Mouse (Mus musculus) hindlimb bud, embryonic 11.5 days (tissue): Measurements from ENCODE around the gene Hexim1.
A peak's percentile ranks its signal among the peaks of the same experiment; 100 is the strongest.

Experiments
- DNase-seq: peaks from one replicate; pipeline ENCODE4 v3.0.0-alpha.2; 2012; ENCODE audit warnings: low read depth, low spot score; ENCODE audit errors: extremely low spot score

Gene Hexim1

DNA sequence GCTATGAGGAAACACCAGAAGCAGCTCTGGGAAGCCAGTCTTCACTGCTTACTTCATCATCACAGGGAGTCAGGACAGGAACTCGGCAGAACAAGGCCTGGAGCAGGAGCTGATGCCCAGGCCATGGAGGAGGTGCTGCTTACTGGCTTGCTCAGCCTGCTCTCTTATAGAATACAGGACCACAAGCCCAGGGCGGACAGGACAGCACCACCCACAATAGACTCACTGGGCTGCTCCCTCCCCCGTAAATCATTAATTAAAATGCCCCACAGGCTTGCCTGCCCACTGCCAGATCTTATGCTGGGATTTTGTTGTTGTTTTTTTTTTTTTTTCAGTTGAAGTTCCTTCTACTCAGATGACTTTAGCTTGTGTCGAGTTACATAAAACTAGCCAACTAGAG, 31.7 kb downstream of the Hexim1 start:
- no peak for DNase-seq

GRCm38 (mm10) chr11:103149771-103150170, 33.7 kb downstream of the Hexim1 start:
- no peak for DNase-seq

DNA sequence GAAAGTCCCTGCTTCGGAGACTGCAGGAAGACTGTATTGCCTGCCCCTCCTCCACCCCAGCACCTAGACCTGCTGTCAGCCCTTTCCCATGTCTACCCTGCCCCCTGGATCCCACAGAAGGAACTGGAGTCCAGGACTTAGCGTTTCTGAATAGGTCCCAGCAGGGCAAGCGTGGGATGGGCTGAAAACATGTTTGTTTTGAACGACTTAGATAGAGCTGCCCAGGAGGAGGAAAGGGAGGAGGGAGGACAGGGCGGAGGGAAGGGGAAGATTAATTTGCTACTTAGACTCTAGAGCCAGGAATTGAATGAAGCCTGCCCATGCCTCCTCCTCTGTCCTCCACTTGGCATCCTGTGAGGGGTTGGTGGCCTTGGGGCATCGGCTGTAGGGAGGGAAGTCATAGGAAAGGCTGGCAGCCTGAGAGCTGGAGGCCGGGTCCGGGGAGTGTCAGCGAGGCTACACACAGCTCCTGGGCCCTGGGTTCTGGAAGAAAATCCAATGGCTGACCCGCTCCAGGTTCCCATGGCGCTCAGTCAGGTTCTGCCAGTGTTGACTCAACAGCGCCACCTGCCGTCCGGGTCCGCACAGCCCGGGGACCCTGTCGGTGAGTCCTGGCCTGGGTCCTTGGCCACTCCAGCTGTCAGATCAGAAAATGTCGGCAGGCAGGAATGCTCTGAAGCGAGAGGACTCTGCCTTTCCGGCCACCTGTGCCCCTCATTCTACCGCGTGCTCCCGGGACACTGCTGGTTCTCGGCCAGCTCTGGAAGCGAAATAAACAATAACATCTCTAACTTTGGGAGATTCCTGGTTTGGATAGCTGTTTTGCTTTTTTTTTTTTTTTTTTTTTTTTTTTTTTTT, 42.8 kb downstream of the Hexim1 start:
- DNase-seq: peak; percentile 71

GRCm38 (mm10) chr11:103160738-103161137, 44.7 kb downstream of the Hexim1 start:
- no peak for DNase-seq

- no peak for DNase-seq
Measured at GRCm38 (mm10) chr11:103161449-103161848, 45.4 kb downstream of the Hexim1 start.

DNA sequence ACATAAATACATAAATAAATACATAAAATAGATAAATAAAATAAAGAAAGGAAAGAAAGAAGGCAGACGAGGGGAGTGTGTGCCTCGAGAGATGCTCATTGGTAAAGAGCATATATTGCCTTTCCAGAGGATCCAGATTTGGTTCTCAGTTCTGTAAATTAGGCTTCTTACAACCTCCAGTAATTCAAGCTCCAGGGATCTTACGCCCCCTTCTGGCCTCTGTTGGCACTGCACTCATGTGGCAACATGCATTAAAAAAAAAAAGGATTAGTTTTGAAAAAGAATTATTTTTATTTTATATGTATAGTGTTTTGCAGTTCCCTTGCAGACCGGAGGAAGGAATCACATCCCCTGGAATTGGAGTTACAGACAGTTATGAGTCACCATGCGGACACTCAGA, 46.1 kb downstream of the Hexim1 start:
- no peak for DNase-seq

DNA sequence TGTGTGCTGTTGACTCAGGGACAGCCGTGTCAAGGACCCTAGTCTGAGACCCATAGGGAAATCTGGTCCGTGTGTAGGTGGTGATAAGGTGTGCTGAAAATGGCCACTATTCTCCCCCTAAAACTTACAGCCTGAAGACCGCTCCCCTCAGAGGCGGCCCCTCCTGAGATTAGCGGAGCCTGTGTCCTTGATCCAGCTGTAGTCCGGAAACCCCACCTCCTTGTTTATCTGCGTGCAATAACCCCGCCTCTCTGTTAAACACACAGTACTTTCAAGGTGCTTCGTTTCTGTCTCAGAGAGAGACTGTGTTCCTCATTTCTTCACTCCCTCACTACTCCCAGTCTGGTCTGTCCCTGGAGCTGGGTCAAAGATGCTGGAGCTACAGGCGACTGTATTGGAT, 48.4 kb downstream of the Hexim1 start:
- DNase-seq: no peak

- DNase-seq: peak; percentile 30
Measured at GRCm38 (mm10) chr11:103168690-103169390, 52.8 kb downstream of the Hexim1 start.
